Mouse (Mus musculus): ENCODE results near the gene 4930518I15Rik. TPM values are rescaled to one million over a fixed set of nuclear protein-coding genes. Genes with fewer than 3 reads are reported as not detected.

Gene 4930518I15Rik
- 11.3 TPM for polyA plus RNA-seq (2015; fragmentation: Illumina TruSeq; extraction: RNeasy Lipid Tissue Mini Kit (QIAGEN cat#74804); ENCODE audit: insufficient read depth, low replicate concordance)

DNA sequence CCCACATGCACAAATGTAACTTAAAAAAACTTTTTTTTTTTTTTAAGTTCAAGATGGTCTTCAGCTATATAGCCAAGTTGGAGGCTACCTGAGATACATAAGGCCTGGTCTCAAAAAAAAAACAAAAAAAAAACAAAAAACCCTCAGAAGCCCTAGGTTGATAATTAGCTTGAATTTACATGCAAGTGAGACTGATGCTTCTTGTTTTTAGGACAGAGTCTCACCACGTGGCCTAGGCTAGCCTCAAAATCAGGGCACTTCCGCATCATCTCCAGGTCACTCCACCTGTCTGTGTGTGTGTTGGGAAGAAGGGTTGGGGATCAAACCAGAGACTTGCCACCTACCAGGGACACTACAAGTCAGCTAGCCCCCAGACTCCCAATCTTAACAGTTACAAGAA lies at the start of gene 4930518I15Rik:
TSS of gene 4930518I15Rik (minus strand) at position 112 of the 400 bp plus-strand sequence.

DNA sequence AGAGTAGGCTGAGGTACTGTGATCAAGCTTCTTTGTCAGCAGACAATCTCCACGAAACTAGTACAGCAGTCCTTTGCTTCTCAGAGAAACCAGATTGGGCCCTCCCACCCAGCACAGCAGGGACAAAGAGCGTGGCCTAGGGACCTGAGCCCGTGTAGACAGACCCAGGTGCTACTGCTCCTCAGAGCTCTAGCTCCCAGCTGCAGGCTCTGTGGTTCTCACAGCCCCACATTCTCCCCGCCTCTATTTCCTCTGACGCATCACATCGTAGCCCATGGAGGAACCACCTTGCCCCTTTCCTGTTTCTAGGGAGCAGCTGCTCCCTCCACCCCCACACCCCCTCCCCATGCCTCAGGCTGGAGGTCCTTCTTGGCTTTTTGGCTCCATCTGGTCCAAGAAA lies 29.3 kb upstream of the 4930518I15Rik start, which contains the start of gene Sla2:
TSS of gene Sla2 (minus strand) at position 176 of the 400 bp plus-strand sequence.

DNA sequence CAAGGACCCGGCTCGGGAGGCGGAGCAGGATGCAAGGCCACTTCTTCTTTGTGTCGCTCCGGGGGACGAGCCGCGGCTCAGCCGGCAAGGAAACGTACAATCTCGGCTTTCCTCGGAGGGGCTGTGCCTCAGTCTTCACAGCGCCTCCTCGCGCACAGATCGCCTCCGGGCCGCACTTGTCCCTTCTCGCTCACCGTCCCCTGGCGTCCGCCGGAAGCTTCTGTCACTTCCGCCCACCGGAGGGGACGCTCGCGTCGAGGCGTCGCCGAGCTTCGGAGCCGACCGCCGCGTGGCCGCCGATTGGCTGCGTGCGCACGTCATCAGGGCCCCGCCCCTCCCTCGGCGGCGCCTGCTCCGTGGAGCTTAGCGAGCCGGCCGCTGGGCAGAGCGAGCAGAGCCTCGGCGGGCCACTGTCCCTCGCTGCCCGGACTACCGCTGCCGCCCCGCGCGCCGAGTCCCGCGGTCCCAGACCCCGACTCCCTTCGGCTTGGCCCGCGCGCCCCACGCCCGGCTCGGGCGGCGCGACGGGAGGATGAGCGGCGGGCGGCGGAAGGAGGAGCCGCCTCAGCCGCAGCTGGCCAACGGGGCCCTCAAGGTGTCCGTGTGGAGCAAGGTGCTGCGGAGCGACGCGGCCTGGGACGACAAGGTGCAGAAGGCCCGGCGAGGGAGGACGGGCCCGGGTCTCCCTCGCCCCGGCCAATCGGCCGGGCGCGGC lies 5.2 kb upstream of the 4930518I15Rik start, which contains the start of gene Rab5if:
TSS of gene Rab5if (plus strand) at position 357 of the 715 bp plus-strand sequence.

GRCm38 (mm10) chr2:156839319-156840191 lies 18.2 kb downstream of the 4930518I15Rik start, which contains the start of gene Tgif2:
Gene Tgif2 (plus strand): TSS chr2:156840007.

Other genes starting within 250 kb of the 4930518I15Rik start
- 27.8 TPM for gene Dlgap4, start 244.2 kb downstream of the 4930518I15Rik start, polyA plus RNA-seq (2015; fragmentation: Illumina TruSeq; extraction: RNeasy Lipid Tissue Mini Kit (QIAGEN cat#74804); ENCODE audit: insufficient read depth, low replicate concordance)
- 69.0 TPM for gene Myl9, start 82.5 kb downstream of the 4930518I15Rik start, polyA plus RNA-seq (2015; fragmentation: Illumina TruSeq; extraction: RNeasy Lipid Tissue Mini Kit (QIAGEN cat#74804); ENCODE audit: insufficient read depth, low replicate concordance)
- 7.0 TPM for gene Tgif2, start 17.9 kb downstream of the 4930518I15Rik start, polyA plus RNA-seq (2015; fragmentation: Illumina TruSeq; extraction: RNeasy Lipid Tissue Mini Kit (QIAGEN cat#74804); ENCODE audit: insufficient read depth, low replicate concordance)
- gene Rab5if, start 5.2 kb upstream of the 4930518I15Rik start, polyA plus RNA-seq (2015; fragmentation: Illumina TruSeq; extraction: RNeasy Lipid Tissue Mini Kit (QIAGEN cat#74804); ENCODE audit: insufficient read depth, low replicate concordance) = 115 TPM
- gene Sla2, start 29.2 kb upstream of the 4930518I15Rik start, polyA plus RNA-seq (2015; fragmentation: Illumina TruSeq; extraction: RNeasy Lipid Tissue Mini Kit (QIAGEN cat#74804); ENCODE audit: insufficient read depth, low replicate concordance) = 8.5 TPM
- gene Ndrg3, start 134.1 kb upstream of the 4930518I15Rik start, polyA plus RNA-seq (2015; fragmentation: Illumina TruSeq; extraction: RNeasy Lipid Tissue Mini Kit (QIAGEN cat#74804); ENCODE audit: insufficient read depth, low replicate concordance) = 71.8 TPM
- gene Dsn1, start 149.2 kb upstream of the 4930518I15Rik start, polyA plus RNA-seq (2015; fragmentation: Illumina TruSeq; extraction: RNeasy Lipid Tissue Mini Kit (QIAGEN cat#74804); ENCODE audit: insufficient read depth, low replicate concordance) = 21.5 TPM
- 2.1 TPM for gene Soga1, start 221.3 kb upstream of the 4930518I15Rik start, polyA plus RNA-seq (2015; fragmentation: Illumina TruSeq; extraction: RNeasy Lipid Tissue Mini Kit (QIAGEN cat#74804); ENCODE audit: insufficient read depth, low replicate concordance)
- gene Tldc2, start 229.1 kb upstream of the 4930518I15Rik start, polyA plus RNA-seq (2015; fragmentation: Illumina TruSeq; extraction: RNeasy Lipid Tissue Mini Kit (QIAGEN cat#74804); ENCODE audit: insufficient read depth, low replicate concordance) = not detected

Data from spleen, adult 10 weeks (tissue).